Mouse (Mus musculus) inflammation-experienced regulatory T-cells, adult 6 months (primary cell): ENCODE measurements at regions not wholly inside any gene's neighbourhood (a gene's known extent, or its start where the extent isn't known, plus 50 kb on each side); places are given as distances from the start of the nearest gene placed in this dataset.

Experiments
- ATAC-seq: one replicate; pipeline ENCODE4 v1.8.0; 2017

- ATAC-seq: no peak
Observed at GRCm38 (mm10) chr14:100607109-100607508, 322.6 kb upstream of the Klf12 start.

GRCm38 (mm10) chr14:100600886-100601451, 316.5 kb upstream of the Klf12 start:
- no peak for ATAC-seq

DNA sequence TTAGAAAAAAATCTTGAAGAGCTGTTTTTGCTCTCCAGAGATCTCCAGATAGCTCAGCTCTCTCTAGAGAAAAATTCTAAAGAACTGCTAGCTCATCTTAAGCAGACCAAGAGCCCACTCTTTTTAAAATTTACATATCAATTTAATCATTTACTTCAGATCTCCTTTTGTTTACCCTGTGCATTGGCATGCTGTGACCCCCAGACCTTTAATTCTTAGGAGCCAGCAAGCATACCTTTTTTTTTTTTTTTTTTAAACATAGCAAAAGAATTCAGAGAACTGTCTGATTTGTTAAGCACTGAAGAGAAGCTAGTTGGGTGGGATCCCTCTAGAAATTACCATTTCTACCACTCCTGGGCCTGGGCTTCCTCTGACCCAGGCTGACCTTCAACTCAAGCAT, 285.5 kb upstream of the Klf12 start:
- ATAC-seq: no peak

DNA sequence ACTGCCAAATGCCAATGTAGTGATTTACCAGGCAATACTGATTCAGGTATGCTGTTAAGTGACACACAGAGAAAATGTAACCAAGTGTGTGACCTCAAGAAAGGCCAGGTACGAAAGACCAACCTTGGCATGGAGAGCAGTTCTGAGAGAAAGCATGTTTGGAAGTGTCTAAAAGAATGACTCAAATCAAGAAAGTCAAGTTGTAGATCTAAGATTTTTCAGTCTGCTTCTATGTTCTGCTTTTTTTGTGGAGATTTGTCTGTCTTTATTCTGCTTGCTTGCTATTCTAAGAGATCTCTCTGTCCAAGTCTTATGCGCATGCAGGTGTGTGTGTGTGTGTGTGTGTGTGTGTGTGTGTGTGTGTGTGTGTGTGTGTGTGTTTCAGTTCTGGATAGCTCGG, 277.4 kb upstream of the Klf12 start:
- no peak for ATAC-seq

DNA sequence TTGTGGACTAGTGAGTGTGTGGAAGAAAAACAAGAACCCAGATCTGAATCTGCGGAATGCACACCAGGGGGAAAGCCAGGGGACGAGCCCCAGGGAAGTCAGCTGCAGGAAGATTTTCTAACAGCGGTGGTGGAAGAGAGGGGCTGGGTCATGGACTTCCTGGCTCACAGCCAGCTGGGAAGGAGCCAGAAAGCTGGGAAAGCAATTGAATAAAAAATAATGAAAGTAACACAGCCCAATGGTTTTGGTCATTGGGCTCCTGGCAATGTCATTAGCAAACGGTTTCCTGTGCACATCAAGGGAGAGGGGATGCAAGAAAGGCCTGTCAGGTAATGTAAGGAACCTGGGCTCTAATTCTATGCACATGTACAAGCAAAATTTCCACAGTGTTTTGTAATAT, 273.9 kb upstream of the Klf12 start:
- no peak for ATAC-seq

- ATAC-seq: no peak
Observed at GRCm38 (mm10) chr14:100552466-100552865, 268.0 kb upstream of the Klf12 start.

DNA sequence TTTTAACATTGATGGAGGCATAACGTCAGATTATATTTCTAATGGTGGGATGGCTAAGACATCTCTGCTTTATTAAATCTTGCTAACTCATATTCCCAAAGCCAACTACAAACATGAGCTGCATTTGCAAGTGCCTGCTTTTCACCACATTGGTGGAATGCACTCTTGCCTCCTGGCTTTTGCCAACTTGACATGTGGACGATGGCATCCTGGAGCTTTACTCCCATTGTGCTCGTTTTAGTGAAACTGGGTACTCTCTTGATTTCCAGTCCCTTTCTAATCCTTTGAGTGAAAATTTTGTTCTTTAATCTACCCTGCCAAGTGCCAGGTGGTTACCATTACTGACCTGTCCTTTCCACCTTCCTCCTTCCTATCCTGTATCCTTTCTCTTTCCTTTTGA, 265.8 kb upstream of the Klf12 start:
- ATAC-seq: no peak

- ATAC-seq: no peak
Observed at GRCm38 (mm10) chr14:100530217-100530616, 245.7 kb upstream of the Klf12 start.

GRCm38 (mm10) chr14:100529758-100530157, 245.3 kb upstream of the Klf12 start:
- ATAC-seq: no peak

GRCm38 (mm10) chr14:100509396-100509795, 224.9 kb upstream of the Klf12 start:
- ATAC-seq: no peak

- ATAC-seq: peak; percentile 48
Observed at GRCm38 (mm10) chr14:100508087-100508486, 223.6 kb upstream of the Klf12 start.

DNA sequence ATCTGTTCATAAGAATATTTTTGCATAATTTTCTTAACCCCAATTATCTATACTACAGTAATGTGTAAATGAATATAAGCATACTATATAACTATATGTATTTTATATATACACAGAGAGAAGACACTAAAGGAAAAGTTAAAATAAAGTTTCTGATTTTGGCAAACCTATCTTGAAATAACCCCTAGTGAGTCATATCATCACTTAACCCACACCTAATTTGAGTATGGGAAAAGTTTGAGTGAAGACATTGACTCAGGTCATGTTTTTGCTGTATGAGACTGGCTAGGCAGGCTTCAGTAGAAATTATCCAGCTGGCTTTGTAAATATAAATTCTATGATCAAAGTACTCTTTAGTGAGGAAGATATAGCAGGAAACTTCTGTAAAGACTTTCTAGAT, 223.1 kb upstream of the Klf12 start:
- ATAC-seq: no peak

DNA sequence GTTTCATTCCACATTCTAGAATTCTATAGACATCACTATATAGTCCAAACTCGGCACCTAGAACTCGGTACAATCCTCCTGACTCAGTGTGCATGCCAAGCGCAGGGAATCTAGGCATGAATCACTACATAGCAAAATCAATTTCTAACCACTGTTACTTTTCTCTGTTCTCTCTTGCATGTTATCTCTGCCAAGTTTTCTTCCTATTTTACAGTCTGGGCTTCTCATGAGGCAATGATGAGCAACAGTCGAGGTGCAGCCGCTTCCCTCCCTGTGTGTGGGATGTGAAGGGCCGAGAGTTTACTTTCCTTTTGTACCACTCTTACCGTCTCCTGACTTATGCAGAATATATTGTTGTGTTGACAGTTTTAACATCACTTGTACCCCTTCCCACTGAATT, 204.4 kb upstream of the Klf12 start:
- ATAC-seq: no peak

- peak; percentile 41 for ATAC-seq
Observed at GRCm38 (mm10) chr14:100485489-100485888, 201.0 kb upstream of the Klf12 start.

- no peak for ATAC-seq
Observed at GRCm38 (mm10) chr14:100484101-100484500, 199.6 kb upstream of the Klf12 start.

DNA sequence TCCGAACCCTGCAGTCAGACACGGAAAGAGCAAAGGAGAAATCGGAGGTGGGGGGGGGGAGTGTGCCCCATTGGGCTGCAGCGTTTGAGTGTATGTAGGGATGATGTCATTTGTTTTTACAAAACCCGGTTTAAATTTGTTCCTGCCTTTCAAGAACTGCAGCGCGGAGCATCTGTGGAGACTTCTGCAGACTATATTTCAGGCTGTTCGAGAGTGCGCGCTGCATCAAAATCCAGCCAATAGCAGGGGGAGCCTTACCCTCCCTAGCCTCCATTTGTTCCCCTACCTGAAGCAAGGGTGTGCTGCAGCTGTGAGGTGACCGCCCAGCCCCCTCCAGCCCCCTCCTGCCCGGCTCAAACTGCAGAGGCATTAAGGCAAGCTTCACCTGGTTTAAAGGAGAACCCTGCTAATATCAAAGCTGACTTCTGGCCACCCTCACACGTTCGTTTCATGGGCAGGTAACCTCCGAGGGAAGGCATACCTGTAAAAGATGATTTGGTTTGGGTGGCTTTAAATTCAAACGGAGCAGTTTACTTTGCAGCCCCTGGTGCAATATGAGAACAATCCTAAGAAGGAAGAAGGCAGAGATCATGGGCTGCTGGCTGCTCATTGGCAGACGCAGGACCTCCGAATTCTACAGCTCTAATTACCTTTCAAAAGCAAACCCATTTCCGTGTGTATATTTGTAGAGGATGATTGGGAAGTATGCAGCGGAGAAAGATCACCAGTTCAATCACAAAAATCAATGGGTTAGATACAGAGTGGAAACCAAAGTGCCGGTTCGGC, 193.3 kb upstream of the Klf12 start:
- peak; percentile 41 for ATAC-seq

GRCm38 (mm10) chr14:100468311-100468710, 183.8 kb upstream of the Klf12 start:
- ATAC-seq: no peak

- ATAC-seq: no peak
Observed at GRCm38 (mm10) chr14:100462321-100462720, 177.8 kb upstream of the Klf12 start.

DNA sequence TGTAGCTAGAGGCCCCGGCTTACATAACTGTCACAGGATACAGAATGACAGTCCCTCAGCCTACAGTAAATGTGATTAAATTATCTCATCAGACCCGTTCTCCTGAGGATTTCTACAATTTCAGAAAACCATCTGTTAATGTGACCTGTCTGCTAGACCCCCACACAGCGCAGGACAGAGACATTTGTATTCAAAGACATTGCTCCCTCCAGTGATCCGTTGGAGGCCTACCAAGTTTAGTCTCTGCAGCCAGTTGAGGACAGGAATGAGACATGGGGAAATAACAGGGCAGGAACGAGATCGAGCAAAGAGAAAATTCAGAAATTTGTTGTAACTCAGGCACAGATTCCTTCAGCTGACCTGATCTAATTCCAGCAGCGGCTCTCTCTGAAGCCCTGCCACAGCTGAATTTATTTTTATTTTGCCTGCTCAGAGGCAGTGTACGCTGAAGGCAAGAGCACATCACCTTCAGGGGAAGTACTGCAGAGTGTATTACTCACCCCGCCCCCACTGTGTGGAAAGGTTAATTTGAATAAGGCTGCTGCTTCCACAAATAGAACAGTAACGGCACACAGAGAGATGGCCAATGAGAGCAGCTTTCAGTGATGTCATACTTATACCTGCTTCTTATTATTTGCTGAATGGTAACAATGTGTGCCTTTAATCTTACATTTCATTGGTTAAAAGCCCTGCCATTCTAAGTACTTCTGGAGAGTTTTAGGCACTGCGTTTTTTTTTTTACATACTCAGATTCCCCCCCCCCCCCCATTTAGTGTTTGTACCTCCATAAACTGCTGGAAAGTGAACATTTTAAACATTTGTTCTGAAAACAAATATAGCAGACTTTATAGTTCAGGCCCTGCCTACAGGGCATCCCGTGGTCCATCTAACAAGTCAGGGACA, 176.9 kb upstream of the Klf12 start:
- ATAC-seq: peak; percentile 75

DNA sequence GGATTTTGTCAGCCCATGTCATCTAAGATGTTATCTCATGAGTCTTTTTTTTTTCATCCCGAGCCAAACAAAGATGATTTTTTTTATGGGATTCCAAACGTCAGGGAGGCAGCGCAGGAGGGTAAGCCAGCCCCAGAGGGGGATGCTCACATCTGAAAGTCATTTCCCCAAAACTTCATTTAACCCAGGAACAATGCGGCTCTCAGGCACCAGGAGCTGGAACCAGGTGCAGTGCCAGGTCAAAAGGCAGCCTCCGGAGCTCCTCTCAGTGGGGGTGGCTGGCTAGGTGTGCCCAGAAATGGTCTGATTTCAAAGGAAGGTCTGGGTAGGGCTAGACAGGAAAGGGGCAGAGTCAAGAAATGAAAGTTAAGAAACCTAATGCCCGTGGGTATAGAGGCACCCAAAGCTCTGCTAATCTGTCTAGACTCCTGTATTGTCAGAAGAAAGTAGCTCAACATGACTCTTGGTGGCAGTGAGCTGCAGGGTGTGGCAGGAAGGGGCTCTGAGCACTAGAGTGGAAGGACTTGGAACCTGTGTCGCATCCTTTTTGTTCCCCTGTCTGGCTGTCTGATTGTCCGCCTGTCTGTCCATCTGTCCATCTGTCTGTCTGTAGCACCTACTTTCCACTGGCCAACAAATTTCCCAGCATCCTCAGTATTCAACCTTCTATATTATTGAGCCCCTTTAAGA, 175.3 kb upstream of the Klf12 start:
- peak; percentile 17 for ATAC-seq

DNA sequence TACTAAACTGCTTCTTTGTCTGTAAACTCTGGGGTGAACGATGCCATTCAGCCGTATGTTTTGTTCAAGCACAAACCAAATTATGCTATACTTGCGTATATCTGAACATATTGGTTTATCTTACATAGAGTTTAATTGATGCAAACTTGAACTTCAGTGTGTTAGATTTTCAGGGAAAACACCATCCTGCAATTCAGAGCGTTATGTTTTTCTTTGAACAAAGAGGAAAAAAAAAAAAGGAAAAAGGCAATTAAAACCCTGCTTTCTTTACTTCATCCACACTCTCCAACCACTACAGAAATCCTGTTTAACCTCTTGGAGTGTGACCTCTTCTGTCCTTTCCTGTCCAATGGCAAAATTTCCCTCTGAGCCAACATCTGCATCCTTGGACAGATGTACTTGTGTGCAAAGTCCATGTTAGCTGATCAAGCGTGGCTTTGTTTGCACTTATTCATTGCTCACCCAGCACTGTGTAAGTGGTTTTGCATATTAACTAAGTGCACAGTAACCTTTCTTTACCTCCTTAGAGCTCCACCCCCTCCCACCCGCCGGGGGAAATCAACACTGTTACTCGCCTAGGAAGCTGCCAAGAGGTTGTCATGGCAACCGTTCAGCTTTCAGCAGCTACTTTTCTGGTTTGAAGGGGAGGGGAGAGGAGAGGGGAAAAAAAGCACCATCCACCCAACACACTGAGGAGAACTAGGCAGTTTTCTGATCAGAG, 174.4 kb upstream of the Klf12 start:
- peak; percentile 65 for ATAC-seq
